Mouse (Mus musculus) neural tube, embryonic 14.5 days (tissue): ENCODE results near the gene Gm20388. TPM values are rescaled to one million over a fixed set of nuclear protein-coding genes. Genes with fewer than 3 reads are reported as not detected.

Experiments used
- ATAC-seq: fragments of 200-750 bp; cut with Nextera tagmentation; 2 replicates; pipeline ENCODE4 v1.8.0; 2017; ENCODE audit warnings: low read depth, mild to moderate bottlenecking, moderate TSS enrichment, moderate library complexity
- H3K27ac ChIP-seq: fragments of 300-500 bp; sonication (generic); 2 replicates; pipeline ENCODE4 v1.5.1; 2014; ENCODE audit warnings: low read depth, mild to moderate bottlenecking, control low read depth, low read length, moderate library complexity, mixed read lengths
- H3K27me3 ChIP-seq: fragments of 300-500 bp; sonication (generic); 2 replicates; pipeline ENCODE4 v1.6.1; 2014; ENCODE audit warnings: low read length; ENCODE audit not compliant: control insufficient read depth, insufficient read depth
- H3K36me3 ChIP-seq: fragments of 300-500 bp; sonication (generic); 2 replicates; pipeline ENCODE4 v1.6.1; 2014; ENCODE audit warnings: low read length, mixed read lengths; ENCODE audit not compliant: control insufficient read depth, insufficient read depth
- H3K4me1 ChIP-seq: fragments of 300-500 bp; sonication (generic); 2 replicates; pipeline ENCODE4 v1.6.1; 2014; ENCODE audit warnings: low read length; ENCODE audit not compliant: control insufficient read depth, insufficient read depth
- H3K4me2 ChIP-seq: fragments of 300-500 bp; sonication (generic); 2 replicates; pipeline ENCODE4 v1.6.1; 2014; ENCODE audit warnings: mild to moderate bottlenecking, low read depth, low read length, control low read depth
- H3K4me3 ChIP-seq: fragments of 300-500 bp; sonication (generic); 2 replicates; pipeline ENCODE4 v1.5.1; 2014; ENCODE audit warnings: low read depth, low read length, control low read depth, mixed read lengths
- H3K9ac ChIP-seq: fragments of 300-500 bp; sonication (generic); replicated peaks from 2 replicates; pipeline ENCODE4 v1.6.1; 2014; ENCODE audit warnings: low read depth, mild to moderate bottlenecking, control low read depth, low read length, mixed read lengths
- H3K9me3 ChIP-seq: fragments of 300-500 bp; sonication (generic); 2 replicates; pipeline ENCODE4 v1.6.1; 2016; ENCODE audit warnings: low read length; ENCODE audit not compliant: control insufficient read depth
- WGBS: fragments of 180-500 bp; shearing (Covaris S2); extraction: QIAGEN DNeasy Blood & Tissue Kit; methylation state at CpG from one replicate; pipeline ENCODE4 v1.1.7; 2014; 5-methylcytosine and 5-hydroxymethylcytosine counted together
- polyA plus RNA-seq: library from polyadenylated mRNA; unstranded; fragments of >200 nt; fragmentation: Nextera tagmentation; extraction: Ambion mirVana; gene quantifications from 2 replicates; pipeline ENCODE4 v1.2.1, GENCODE M21; 2014

Gm20388 gene
- polyA plus RNA-seq, 1 experiment from 2014 or later = 10.3 TPM

GRCm38 (mm10) chr8:123651390-123652098 is 3740.9 kb downstream of the Gm20388 start:
- H3K27me3 ChIP-seq = no peaks in the 10 kb centered on the region
- no peaks in the 10 kb centered on the region for H3K36me3 ChIP-seq
- no peak for ATAC-seq
- no peaks in the 10 kb centered on the region for H3K9me3 ChIP-seq
- H3K4me2 ChIP-seq = no peak overlapping the region
- no peak overlapping the region for H3K4me3 ChIP-seq
- no peak overlapping the region for H3K9ac ChIP-seq
- no peak overlapping the region for H3K27ac ChIP-seq
- peaks cover 10% of the 10 kb centered on the region for H3K4me1 ChIP-seq
- 89% methylated on average over 5 of the region's 5 CpGs for WGBS

DNA sequence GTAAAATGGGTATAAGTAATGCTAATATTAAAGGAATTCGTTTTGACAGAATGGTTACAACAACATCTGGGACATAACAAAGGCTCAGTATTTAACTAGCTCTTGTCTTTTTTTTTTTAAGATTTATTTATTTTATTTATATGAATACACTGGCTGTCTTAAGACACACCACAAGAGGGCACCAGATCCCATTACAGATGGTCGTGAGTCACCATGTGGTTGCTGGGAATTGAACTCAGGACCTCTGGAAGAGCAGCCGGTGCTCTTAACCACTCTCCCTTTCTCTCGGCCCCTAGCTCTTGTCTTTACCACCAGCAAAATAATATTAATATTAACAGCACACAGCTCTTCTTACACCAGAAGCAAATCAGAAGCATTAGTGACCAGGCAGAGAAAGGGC is 3742.0 kb downstream of the Gm20388 start:
- WGBS = 66% methylated on average over 4 of the region's 4 CpGs
- H3K36me3 ChIP-seq = 0 out of 2 replicates have a peak, but pooled peaks cover 5% of the 10 kb centered on the region
- H3K27me3 ChIP-seq = no peaks in the 10 kb centered on the region
- H3K4me3 ChIP-seq = no peak overlapping the region
- no peak overlapping the region for H3K9ac ChIP-seq
- H3K9me3 ChIP-seq = no peaks in the 10 kb centered on the region
- no peak overlapping the region for H3K27ac ChIP-seq
- no peak for ATAC-seq
- H3K4me2 ChIP-seq = no peak overlapping the region
- peaks cover 10% of the 10 kb centered on the region for H3K4me1 ChIP-seq

DNA sequence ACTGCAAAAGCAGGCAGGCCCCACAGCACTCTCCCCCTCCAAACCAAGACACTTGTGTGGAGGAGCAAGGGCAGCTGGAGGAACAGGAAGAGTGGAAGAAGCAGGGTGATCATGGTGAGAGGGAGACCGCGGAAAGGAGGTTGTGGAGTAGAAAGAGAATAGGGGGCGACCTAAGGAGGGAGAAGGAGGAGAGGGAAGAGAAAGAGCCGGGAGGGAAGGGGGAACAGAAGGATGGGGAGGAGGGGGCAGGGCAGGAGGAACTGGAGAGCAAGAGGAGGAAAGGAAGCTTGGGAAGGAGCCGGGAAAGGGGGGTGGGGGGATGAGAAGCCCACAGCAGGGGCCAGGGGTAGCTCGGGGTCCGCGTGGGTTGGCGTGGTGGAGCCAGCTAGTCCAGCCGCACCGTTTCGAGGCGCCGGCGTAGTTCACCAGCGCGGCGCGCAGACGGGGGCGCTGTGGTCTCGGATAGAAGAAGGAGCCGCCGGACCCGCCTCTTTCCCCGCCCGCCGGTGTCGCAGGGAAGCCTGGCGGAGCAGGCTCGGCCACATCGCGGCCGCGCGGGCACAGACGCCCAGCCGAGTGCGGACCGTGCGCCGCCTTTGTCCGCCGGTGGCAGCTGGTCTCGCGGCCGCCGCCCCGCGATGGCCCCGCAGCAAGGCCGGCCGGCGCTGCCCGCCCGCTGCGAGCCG is 3742.8 kb downstream of the Gm20388 start, which contains the start of gene Rhou:
Gene Rhou, plus strand, starts transcription at position 622 of the 686 bp plus-strand sequence.
- under 1% methylated on average over 54 of the region's 58 CpGs for WGBS
- H3K36me3 ChIP-seq = 0 out of 2 replicates have a peak, but pooled peaks cover 5% of the 10 kb centered on the region
- H3K27ac ChIP-seq = peak within 1 kb of the TSS; percentile 88
- peak within 1 kb of the TSS; percentile 94 for H3K9ac ChIP-seq
- H3K9me3 ChIP-seq = no peaks in the 10 kb centered on the region
- peaks cover 10% of the 10 kb centered on the region for H3K4me1 ChIP-seq
- peak within 1 kb of the TSS; percentile 77 for H3K4me3 ChIP-seq
- H3K27me3 ChIP-seq = no peaks in the 10 kb centered on the region
- peak; percentile 93 for ATAC-seq
- H3K4me2 ChIP-seq = peak within 1 kb of the TSS; percentile 46

GRCm38 (mm10) chr8:123653994-123654569 is 3743.4 kb downstream of the Gm20388 start:
- peak; percentile 58 for ATAC-seq
- no peaks in the 10 kb centered on the region for H3K27me3 ChIP-seq
- peaks cover 10% of the 10 kb centered on the region for H3K4me1 ChIP-seq
- H3K4me3 ChIP-seq = peak overlapping the region; percentile 77
- peak overlapping the region; percentile 88 for H3K27ac ChIP-seq
- H3K4me2 ChIP-seq = peak overlapping the region; percentile 46
- WGBS = under 1% methylated on average over 75 of the region's 77 CpGs
- H3K9ac ChIP-seq = peak overlapping the region; percentile 94
- 0 out of 2 replicates have a peak, but pooled peaks cover 5% of the 10 kb centered on the region for H3K36me3 ChIP-seq
- no peaks in the 10 kb centered on the region for H3K9me3 ChIP-seq

- no peaks in the 10 kb centered on the region for H3K27me3 ChIP-seq
- H3K4me2 ChIP-seq = peak overlapping the region; percentile 46
- ATAC-seq = no peak
- no peak overlapping the region; the same call in 1 of the 2 replicates for H3K27ac ChIP-seq
- H3K4me1 ChIP-seq = peaks cover 10% of the 10 kb centered on the region
- peak overlapping the region; percentile 94 for H3K9ac ChIP-seq
- WGBS = 18% methylated on average over 5 of the region's 5 CpGs
- H3K9me3 ChIP-seq = no peaks in the 10 kb centered on the region
- peak overlapping the region; percentile 77 for H3K4me3 ChIP-seq
- H3K36me3 ChIP-seq = 0 out of 2 replicates have a peak, but pooled peaks cover 5% of the 10 kb centered on the region
Measured at GRCm38 (mm10) chr8:123654763-123655162, 3744.1 kb downstream of the Gm20388 start.

GRCm38 (mm10) chr8:123655351-123655779 is 3744.7 kb downstream of the Gm20388 start:
- Histone ChIP-seq H3K27me3 (no peaks in the 10 kb centered on the region), H3K4me3 (peak overlapping the region; percentile 77), H3K9ac (peak overlapping the region; percentile 94; the same call in 1 of the 2 replicates), H3K36me3 (0 out of 2 replicates have a peak, but pooled peaks cover 5% of the 10 kb centered on the region), H3K9me3 (no peaks in the 10 kb centered on the region), H3K4me1 (peaks cover 10% of the 10 kb centered on the region), H3K27ac (no peak overlapping the region), H3K4me2 (peak overlapping the region; percentile 46)
- ATAC-seq = no peak
- 8% methylated on average over 8 of the region's 8 CpGs for WGBS

DNA sequence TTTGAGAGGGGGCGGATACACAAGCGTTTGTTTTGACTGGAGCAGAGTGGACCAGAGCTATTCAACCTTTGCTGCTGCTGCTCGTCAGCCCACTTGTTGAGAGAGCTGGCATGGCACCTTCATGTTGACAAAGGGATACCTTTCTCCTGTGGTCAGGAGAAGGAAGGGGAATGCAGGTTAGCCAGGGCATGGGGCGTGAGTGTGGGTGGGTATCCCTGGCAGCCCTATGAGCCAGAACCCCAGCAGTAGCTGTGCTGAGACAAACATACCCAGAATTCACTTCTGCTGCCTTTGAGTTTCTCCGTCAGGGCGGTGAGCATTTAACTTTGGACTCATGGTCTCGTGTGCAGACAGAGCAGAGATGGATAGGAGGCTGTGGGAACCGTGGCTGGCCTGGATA is 3747.2 kb downstream of the Gm20388 start:
- H3K4me2 ChIP-seq = no peak overlapping the region
- H3K27me3 ChIP-seq = no peaks in the 10 kb centered on the region
- H3K27ac ChIP-seq = no peak overlapping the region
- no peak overlapping the region for H3K4me3 ChIP-seq
- ATAC-seq = no peak
- H3K4me1 ChIP-seq = peaks cover 10% of the 10 kb centered on the region
- no peaks in the 10 kb centered on the region for H3K9me3 ChIP-seq
- 95% methylated on average over 8 of the region's 8 CpGs for WGBS
- peaks cover 12% of the 10 kb centered on the region; the same call in 1 of the 2 replicates for H3K36me3 ChIP-seq
- H3K9ac ChIP-seq = no peak overlapping the region

GRCm38 (mm10) chr8:123659469-123660057 is 3748.9 kb downstream of the Gm20388 start:
- ATAC-seq = no peak
- H3K9me3 ChIP-seq = no peaks in the 10 kb centered on the region
- no peak overlapping the region for H3K9ac ChIP-seq
- H3K27ac ChIP-seq = no peak overlapping the region
- peaks cover 10% of the 10 kb centered on the region for H3K4me1 ChIP-seq
- WGBS = 77% methylated on average over 10 of the region's 10 CpGs
- H3K36me3 ChIP-seq = peaks cover 19% of the 10 kb centered on the region
- no peak overlapping the region for H3K4me2 ChIP-seq
- H3K27me3 ChIP-seq = no peaks in the 10 kb centered on the region
- H3K4me3 ChIP-seq = no peak overlapping the region
